Mouse (Mus musculus) embryo, embryonic 11.5 days (tissue): Measurements from ENCODE around the gene Zbtb8a.
"Not testable (repeated sequence)": the region's sequence is repeated elsewhere in the genome, so short reads cannot be mapped to it uniquely, and the experiment has no call there.

Experiments used
- DNase-seq: peaks from one replicate; pipeline ENCODE4 v3.0.0-alpha.2; 2012; ENCODE audit warnings: low read depth, low spot score

Gene Zbtb8a

DNA sequence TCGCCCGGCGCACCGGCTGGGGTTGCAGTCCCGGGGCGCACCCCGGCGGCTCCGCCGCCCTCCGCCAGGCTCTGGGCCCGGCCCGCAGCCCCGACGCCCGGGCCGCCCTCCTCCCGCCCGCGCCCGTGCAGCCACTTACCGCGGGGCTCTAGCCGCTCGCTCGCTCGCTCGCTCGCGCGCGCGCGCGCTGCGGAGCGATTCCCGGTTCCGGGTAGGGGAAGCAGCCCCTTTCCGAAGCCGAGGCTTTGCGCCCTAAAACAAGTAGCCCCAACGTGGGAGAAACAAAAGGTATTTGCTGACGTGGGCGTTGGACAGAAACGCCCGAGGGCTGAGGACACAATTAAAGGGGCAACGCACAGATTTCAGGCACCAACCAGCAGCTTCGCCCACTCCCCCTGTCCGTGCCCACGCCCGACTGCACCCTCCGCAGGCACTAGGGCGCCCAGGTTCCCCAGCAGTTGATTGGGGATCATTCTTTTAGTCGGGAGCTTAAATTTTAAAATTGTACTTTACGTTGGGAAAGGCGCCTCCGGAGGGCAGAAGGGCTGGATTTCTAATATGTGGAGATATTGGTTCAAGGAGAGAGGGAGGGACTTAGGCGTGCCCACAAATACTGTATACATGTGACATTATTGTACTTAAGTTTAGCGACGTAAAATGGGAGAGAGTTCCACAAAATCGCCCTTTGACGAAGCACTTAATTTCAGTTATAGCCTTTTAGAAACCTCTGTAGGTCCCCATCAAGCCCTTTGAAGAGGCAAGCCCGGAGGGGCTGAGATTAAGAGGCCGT is at the start of gene Zbtb8a:
Zbtb8a (minus strand) TSS at position 516 of the 790 bp plus-strand sequence.
- peak; percentile 43 for DNase-seq

DNA sequence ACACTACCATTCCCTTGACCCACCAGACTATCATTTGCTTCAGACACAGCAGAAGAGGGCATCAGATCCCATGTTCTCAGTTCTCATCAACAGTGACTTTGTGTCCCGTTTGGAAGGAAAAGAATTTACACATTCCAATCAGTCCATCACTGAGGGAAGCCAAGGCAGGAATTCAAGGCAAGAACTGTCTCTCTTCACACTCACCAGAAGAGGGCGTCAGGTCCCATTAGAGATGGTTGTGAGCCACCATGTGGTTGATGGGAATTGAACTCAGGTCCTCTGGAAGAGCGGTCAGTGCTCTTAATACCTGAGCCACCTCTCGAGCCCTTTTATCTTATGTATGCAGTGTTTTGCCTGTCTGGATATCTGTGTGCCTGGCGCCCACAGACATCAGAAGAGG is 40.4 kb upstream of the Zbtb8a start:
- no peak for DNase-seq

DNA sequence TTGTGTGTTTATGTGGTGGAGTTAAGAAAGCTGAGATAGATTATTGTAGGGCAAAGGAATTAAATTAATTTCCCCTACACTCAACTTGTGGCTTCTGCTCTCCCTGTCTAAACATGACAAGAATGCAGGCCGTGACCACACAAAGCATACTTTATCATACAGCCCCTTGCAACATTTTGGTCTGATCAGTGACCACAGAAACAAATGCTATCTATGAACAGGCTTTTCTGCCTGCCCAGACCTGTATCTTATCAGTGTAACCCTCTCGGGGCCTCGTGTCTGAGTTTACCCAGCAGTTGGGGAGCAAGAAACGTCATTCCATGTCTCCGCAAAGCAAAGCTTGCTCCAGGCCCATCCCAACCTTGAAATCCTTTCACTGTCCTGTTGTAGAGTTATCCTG is 38.6 kb upstream of the Zbtb8a start:
- no peak for DNase-seq

DNA sequence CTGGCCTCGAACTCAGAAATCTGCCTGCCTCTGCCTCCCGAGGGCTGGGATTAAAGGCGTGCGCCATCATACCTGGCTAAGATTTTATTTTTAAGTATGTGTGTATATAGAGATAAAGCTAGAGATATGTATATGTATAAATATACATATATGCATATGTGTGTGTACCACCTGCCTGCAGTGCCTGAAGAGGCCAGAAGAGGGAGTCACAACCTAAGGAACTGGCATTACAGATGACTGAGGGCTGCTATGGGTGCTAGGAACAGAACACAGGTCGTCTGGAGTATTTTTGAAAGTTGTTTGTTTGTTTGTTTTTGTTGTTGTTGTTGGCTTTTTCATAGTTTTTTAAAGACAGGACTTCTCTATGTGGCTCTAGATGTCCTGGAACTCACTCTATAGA is 38.0 kb upstream of the Zbtb8a start:
- no peak for DNase-seq

DNA sequence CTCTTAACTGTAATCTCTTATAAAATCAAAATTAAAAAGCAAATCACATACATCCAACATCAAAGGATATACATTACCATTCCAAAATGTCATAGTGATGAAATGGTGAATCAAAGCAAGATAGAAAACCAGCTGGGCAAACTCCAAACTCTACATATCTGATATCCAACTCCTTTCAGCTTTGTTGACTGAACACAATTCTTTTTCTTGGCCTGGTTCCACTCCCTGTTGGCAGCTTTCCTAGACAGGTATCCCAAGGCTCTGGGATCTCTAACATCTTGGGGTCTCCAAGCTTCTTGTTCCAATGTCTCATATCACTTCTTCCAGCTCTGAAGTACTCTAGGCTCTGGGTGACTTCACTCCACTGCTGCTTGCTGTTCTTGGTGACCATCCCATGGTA is 33.1 kb upstream of the Zbtb8a start:
- DNase-seq = no peak

DNA sequence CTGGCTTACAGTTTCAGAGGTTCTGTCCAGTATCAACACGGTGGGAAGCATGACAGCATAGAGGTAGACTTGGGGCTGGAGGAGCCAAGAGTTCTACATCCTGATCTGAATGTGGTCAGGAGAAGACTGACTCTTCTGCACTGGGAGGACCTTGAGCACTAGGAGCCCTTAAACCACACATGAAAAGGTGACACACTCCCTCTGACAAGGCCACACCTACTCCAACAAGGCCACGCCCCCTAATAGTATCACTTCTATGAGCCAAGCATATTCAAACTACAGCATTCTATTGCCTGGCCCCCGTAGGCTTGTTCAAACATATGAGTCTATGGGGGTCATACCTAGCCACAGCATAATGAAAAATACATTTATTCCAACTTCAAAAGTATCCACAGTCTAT is 32.6 kb upstream of the Zbtb8a start:
- not testable (repeated sequence) for DNase-seq

DNA sequence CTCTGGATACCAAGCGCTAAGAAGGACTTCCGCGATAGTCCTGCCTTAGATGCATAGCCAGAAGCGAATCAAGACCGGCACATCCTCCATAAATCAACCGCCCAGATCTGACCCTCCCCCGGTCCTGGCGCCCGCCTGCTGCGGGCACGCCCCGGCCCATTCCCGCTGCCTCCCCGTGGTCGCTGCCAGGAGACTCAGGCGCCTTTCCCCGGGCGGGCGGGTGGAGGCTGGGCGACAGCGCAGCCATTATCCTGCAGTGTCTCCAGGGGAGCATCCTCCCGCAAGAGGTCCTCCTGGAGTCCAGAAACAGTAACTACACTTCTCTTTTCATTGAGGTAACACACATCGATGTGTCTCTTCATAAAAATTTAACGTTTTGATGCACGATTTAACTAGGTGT is 28.5 kb upstream of the Zbtb8a start:
- peak; percentile 34 for DNase-seq

DNA sequence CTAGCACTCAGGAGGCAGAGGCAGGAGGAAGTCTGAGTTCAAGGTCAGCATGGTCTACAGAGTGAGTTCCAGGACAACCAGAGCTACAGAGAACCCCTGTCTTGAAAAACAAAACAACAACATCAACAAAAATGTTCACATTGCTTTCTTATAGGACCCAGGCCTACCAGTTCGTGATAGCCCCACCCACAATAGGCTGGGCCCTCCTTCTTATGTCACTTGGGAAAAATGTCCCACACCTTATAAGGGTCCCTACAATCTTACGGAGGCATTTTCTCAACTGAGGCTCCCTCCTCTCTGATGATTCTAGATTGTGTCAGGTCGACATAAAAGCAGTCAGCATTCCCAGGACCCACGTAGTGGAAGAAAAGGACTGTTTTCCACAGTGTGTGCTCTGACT is 21.9 kb upstream of the Zbtb8a start:
- DNase-seq = no peak

DNA sequence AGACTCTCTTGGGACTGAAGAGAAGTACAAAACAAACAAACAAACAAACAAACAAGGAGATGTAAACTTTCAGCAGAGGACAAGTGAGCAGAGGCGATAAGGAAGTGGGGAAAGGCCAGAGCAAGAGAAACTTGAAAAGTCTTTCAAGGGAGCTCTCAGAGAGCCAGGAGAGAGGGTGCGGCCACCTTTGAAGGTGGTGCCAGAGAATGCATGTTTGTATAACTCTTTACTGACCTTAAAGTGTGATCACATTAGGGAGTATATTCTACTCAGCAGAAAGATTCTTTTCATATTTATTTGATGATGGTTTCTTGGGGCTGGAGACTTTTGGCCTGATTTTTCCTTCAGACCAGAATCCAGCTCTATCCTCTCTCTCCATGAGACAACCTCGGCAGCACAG is 19.0 kb upstream of the Zbtb8a start:
- DNase-seq = no peak

DNA sequence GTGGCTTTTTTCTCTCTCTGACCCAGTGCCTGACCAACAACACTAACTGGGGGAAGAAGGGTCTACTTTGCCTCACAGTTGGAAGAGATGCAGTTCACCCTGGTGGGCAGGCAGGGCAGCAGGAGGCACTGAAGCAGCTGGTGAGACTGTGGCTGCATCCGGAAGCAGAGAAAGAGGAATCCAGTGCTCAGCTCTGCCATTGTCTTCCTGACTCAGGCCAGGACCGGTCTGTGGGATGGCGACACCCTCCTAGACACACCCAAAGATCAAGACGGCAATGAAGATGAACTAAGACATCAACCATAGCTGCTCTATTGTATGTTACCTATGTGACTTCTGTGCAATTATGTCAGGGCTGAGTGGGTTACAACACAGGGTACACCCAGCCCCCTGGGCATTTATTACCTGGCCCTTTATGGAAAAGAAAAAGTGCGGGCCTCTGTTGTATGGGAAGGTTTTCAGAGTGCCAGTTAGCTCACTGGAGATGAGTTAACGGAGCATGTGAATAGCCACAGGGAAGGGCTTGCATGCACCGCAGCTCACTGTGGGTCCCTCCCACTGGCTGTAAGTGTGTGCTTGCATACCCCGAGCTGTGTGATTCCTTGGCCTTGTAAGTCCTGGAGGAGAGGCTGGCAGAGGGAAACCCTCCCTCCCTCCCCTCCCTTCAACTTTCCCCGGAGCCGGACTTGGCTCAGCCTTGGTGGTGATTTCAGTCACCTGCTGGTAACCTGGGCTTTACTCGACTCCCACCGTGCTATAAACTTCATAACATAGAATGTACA is 16.4 kb upstream of the Zbtb8a start:
- DNase-seq = no peak

DNA sequence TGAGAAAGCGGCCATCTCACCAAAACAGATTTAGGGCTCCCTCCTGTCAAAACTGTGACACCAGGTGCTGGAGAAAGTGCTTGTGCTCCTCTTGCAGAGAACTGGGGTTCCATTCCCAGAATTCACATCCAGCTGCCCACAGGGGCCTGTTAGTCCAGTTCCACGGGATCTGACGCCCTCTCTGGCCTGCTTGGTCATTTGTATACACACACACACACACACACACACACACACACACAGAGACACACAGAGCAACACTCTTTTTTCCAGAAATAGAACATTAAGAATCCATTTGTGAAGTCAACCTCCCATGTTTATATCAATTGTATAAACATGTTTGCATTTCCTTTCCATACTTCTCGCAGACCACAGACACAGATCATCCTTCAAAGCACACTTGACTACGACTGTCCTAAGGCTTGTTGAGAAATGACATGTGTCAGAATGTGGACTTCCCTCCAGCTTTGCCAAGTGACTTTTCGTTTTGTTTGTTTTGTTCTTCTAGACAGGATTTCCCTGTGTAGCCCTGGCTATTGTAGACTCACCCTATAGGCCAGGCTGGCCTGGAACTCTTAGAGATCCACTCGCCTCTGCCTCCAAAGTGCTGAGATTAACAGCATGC is 13.1 kb upstream of the Zbtb8a start:
- no peak for DNase-seq

DNA sequence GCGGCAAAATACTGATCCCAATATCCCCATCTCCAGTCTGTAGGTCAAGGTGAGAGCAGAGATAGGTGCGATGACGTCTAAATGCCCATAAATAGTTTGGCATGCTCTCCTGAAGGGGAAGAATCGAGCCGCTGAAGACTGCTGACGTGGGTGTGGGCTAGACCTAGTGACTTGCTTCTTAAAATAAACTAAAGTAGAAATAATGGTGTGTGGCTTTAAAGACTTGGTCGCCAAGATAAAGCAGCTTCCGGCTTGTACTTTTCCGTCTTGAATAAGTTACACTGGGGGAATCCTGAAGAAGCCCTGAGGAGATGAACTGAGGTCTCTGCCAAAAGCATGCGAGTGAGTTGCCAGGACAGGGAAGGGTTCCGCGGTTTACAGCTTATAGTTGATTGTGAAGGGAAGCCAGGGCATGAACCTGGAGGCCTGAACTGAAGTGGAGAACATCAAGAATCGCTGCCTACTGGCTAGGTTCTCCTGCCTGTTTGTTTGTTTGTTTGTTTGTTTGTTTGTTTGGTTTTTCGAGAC is 12.4 kb upstream of the Zbtb8a start:
- DNase-seq = no peak

DNA sequence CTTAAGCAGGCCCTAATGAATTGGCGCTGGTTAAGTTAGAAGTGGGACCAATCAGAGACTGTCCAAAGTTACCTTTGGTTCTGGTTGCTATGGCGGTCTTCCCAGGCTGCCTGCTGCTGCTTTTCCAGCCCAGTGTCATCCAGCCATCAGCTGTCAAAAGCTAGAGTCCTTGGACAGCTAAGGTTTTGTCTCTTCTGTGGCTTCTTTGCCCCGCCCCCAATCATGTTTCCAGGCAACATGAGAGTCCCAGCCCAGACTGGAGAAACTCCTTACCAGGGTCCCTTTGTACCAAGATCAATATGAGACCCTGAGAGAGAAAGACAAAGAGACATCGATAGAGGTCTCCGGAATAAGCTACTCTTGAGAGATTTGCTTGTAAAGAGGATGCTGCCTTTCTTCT is 10.5 kb upstream of the Zbtb8a start:
- no peak for DNase-seq

DNA sequence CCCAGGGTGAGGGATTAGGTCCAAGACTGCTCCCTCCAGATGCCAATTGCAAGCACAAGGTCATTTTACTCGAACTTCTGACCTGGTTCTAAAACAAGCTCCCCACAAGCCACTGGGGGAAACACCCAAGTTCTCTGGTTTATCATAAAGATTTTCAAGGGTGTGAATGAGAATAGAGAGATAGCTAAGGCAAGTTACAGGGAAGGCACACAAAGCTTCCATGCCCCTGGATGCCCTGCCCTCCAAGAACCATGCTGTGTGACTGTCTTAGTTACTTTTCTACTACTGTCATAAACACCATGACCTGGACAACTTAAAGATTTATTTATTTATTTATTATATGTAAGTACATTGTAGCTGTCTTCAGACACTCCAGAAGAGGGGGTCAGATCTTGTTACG is 9.1 kb upstream of the Zbtb8a start:
- DNase-seq = no peak

DNA sequence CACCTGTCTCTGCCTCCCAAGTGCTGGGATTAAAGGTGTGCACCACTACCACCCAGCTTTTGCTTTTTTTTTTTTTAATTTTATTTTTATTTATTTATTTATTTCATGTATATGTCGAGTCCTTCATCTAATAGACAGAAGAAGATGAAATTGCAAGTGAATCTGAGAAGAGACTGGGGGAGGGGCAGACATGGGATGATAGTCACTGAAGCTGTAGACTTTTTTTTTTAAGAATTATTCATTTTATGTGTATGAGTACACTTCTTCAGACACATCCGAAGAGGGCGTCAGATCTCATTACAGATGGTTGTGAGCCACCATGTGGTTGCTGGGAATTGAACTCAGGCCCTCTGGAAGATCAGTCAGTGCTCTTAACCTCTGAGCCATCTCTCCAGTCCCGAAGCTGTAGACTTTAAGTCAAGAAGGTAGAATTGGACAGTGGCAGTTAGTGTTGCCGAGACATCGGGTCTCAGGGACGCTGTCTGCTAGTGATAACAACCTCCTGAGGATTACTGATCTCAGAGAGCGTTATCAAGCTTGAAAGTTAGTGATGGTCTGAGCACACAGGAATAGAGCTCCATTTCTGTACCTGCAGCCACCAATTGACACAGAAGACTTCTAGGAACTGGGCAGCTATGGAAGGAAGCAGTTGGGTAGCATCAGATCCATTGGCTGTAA is 8.5 kb upstream of the Zbtb8a start:
- DNase-seq = no peak

DNA sequence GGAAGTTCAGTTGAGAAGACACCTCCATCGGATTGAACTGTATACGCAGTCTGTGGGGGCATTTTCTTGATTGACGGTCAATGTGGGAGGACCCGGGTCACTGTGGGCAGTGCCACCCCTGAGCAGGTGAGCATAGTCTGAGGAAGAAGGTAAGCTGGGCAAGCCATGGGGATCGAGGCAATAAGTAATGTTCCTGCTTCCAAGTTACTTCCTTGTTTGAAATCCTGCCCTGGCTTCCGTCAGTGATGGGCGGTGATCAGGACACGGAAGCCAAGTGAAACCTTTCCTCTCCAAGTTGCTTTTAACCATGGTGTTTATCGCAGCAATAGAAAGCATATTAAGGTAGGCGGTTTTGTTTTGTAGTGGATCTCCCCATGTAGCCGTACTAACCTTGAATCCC is 7.8 kb upstream of the Zbtb8a start:
- no peak for DNase-seq

DNA sequence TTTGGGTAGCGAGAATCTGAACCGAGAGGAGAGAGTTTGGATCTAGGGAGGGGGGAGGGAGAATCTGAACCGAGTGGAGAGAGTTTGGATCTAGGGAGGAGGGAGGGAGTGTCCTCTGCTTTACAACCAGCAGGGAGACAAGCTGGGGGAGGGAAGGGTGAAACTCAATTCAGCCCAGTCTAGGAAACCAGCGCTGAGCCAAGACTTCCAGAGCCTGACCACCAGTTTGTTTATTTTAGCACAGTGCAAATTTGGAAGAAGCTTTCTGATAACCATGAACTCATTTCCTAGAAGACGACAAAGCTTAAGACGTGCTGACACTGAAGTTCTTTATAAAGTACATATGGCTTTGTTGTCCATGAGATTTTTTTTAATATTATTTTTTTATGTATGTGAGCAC is 6.5 kb upstream of the Zbtb8a start:
- no peak for DNase-seq

DNA sequence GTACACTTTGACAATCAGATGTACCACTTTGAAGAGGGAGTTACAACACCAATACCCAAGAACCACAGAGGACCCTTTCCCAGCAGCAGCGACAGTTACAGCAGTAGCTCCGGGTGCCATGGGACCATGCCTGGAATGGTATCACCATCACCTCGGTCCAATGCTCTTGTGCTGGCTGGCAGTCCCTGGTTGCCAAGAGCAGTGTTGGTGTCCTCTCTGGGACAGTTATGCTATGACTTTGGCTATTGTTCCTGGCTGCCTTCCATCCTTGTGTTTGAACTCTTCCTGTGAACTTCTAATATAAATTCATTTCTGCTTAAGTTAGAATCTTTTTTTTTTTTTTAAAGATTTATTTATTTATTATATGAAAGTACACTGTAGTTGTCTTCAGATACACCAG is 5.7 kb upstream of the Zbtb8a start:
- no peak for DNase-seq

DNA sequence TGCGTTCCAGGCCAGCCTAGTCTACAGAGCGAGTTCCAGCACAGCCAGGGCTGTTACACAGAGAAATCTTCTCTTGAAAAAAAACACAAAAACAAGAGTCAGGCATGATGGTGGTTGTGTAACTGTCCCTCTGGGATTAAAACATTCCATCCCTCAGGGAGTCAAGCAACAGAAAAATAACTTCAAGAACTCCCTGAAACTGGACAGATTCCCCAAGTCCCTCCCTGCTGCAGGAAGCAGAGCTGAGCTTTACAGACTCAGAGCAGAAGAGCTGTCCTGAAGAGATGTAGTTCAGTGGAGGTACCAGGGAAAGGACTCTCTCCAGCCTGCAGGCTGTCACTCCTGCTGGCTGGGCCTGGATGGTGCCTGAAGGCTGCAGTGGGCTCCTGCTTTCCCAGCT is 4.6 kb upstream of the Zbtb8a start:
- DNase-seq = no peak

DNA sequence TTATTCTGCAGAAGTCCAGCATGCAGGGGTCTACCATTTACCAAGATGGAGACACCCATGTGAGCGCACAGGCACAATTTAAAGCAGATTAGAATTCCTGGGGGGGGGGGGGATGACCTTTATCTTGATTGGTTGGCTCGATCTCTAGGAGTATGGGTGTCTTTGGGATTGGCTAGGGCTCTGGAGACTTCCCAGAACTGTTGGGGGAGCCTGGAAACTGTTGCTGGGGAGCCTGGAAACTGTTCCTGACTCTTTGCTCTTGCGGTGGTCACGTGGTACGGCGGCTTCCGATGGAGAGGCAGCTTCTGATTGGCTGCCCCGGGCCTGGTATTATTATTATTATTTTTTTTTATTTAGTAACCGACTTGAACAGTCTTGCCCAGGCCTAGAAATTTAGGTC is 4.1 kb upstream of the Zbtb8a start:
- DNase-seq = no peak

DNA sequence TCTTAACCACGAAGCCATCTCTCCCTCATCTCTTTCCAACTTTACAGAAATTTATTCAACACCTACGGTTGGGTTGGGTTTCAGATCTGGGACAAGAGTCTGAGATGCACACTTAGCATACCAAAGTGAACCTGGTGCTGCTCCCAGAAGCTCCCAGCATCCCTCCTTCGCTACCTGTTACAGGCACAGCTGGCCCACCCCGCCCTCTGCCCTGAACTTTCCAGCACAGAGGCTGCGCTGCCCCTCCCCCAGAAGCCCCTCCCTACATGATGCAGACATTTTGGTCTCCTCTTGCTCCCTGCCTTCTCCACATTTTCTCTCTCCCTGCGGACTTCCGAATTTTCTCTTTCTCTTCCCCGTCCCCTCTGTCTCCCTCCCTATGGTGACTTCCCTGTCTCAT is 3.2 kb upstream of the Zbtb8a start:
- no peak for DNase-seq

DNA sequence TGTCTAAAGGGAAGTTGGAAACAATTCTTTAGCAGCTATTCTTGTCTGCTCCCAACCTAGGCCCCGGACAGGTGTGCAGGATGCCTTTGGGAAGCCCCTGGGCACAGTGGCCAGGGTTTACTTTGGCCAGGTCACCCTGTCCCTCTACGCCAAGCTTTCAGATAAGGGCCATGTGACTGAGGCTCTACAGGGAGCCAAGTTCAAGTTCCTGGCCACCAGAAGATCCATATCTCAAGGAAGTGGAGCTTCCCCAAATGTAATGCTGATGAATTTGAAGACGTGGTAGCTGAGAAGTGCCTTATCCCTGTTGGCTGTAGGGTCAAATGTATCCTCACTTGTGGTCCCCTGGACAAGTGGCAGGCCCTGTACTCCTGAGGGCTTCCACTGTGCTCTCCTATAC is 1.9 kb upstream of the Zbtb8a start:
- no peak for DNase-seq
